Mouse (Mus musculus) CH12.LX (cell line): Measurements from ENCODE around the gene Teddm2. TPM values are rescaled to one million over a fixed set of nuclear protein-coding genes. Genes with fewer than 3 reads are reported as not detected.
A peak's percentile ranks its signal among the peaks of the same experiment; 100 is the strongest.

Source experiments
- DNase-seq: peaks from one replicate; pipeline ENCODE4 v3.0.0-alpha.2; 2013; ENCODE audit errors: extremely low read depth
- H3K27ac ChIP-seq: 2 replicates; pipeline ENCODE4 v1.5.1; 2012; ENCODE audit warnings: low read depth, mild to moderate bottlenecking, control low read depth, moderate library complexity; ENCODE audit not compliant: insufficient read depth
- H3K27me3 ChIP-seq: replicated peaks from 2 replicates; pipeline ENCODE3; 2012; ENCODE audit warnings: inconsistent platforms
- H3K36me3 ChIP-seq, 2 experiments: replicated peaks in 1 of 2; 2 replicates each; pipeline versions ENCODE3 to v1.6.1; 2012; ENCODE audit warnings: inconsistent platforms in 1 of 2, low read length in 1 of 2, mild to moderate bottlenecking in 1 of 2, mixed read lengths in 1 of 2, moderate library complexity in 1 of 2; ENCODE audit not compliant: control insufficient read depth in 1 of 2, insufficient read depth in 1 of 2
- H3K4me1 ChIP-seq, 2 experiments: 2 replicates each; pipeline ENCODE4 v1.6.1; 2012; ENCODE audit warnings: inconsistent platforms in 1 of 2, moderate library complexity in 1 of 2; ENCODE audit not compliant: insufficient read depth in 2 of 2, control insufficient read depth in 1 of 2
- H3K4me2 ChIP-seq: 2 replicates; pipeline ENCODE4 v1.6.1; 2012; ENCODE audit warnings: low read depth, mild to moderate bottlenecking, control low read depth; ENCODE audit not compliant: poor library complexity, insufficient read depth, severe bottlenecking
- H3K4me3 ChIP-seq, 3 experiments: fragments of 150-350 bp in 1 of 3; sonication (generic) in 1 of 3; replicated peaks in 1 of 3; 2 replicates each; pipeline versions ENCODE3 to v1.5.1; 2011 to 2012; ENCODE audit warnings: low read depth in 2 of 3, low read length in 2 of 3, mild to moderate bottlenecking in 2 of 3, moderate library complexity in 2 of 3, control low read depth in 1 of 3, improper control_type of control experiment in 1 of 3, inconsistent platforms in 1 of 3, mixed read lengths in 1 of 3; ENCODE audit not compliant: poor library complexity in 1 of 3
- H3K79me2 ChIP-seq: replicated peaks from 2 replicates; pipeline ENCODE4 v1.6.1; 2012; ENCODE audit warnings: mild to moderate bottlenecking, moderate library complexity; ENCODE audit not compliant: control insufficient read depth, poor library complexity, insufficient read depth, severe bottlenecking; ENCODE audit errors: extremely low read depth
- H3K9ac ChIP-seq: 2 replicates; pipeline ENCODE4 v1.6.1; 2012; ENCODE audit warnings: low read depth, mild to moderate bottlenecking, control low read depth, moderate library complexity; ENCODE audit not compliant: insufficient read depth
- H3K9me3 ChIP-seq: replicated peaks from 2 replicates; pipeline ENCODE3; 2012; ENCODE audit warnings: low read length, inconsistent platforms, mixed read lengths
- BHLHE40 ChIP-seq: IDR thresholded peaks from 2 replicates; pipeline ENCODE4 v1.6.1; 2011; ENCODE audit warnings: mild to moderate bottlenecking, low read depth, low read length, improper control_type of control experiment
- GABPA ChIP-seq: IDR thresholded peaks from 2 replicates; pipeline ENCODE4 v1.6.1; 2012; ENCODE audit warnings: low read depth, low read length, improper control_type of control experiment, inconsistent platforms; ENCODE audit not compliant: insufficient replicate concordance
- HCFC1 ChIP-seq: IDR thresholded peaks from 2 replicates; pipeline ENCODE4 v1.6.1; 2012; ENCODE audit warnings: low read depth, mild to moderate bottlenecking, inconsistent platforms, low read length, improper control_type of control experiment
- JUND ChIP-seq: conservative IDR thresholded peaks from 2 replicates; pipeline ENCODE4 v1.6.1; 2011; ENCODE audit warnings: low read depth, low read length, improper control_type of control experiment
- KAT2A ChIP-seq: IDR thresholded peaks from 2 replicates; pipeline ENCODE4 v1.6.1; 2012; ENCODE audit warnings: low read length, improper control_type of control experiment, inconsistent platforms; ENCODE audit not compliant: insufficient replicate concordance
- MAFK ChIP-seq: IDR thresholded peaks from 2 replicates; pipeline ENCODE4 v1.6.1; 2011; ENCODE audit warnings: low read length, improper control_type of control experiment; ENCODE audit not compliant: insufficient replicate concordance
- MYC ChIP-seq: IDR thresholded peaks from 2 replicates; pipeline ENCODE4 v1.6.1; 2011; ENCODE audit warnings: low read depth, mild to moderate bottlenecking, improper control_type of control experiment, low read length
- PAX5 ChIP-seq: IDR thresholded peaks from 2 replicates; pipeline ENCODE4 v1.6.1; 2012; ENCODE audit warnings: low read length, inconsistent platforms, mixed read lengths
- RCOR1 ChIP-seq: conservative IDR thresholded peaks from 2 replicates; pipeline ENCODE4 v1.6.1; 2012; ENCODE audit warnings: low read depth, mild to moderate bottlenecking, inconsistent platforms, low read length, improper control_type of control experiment
- SMC3 ChIP-seq: IDR thresholded peaks from 2 replicates; pipeline ENCODE4 v1.6.1; 2011; ENCODE audit warnings: low read depth, low read length, improper control_type of control experiment
- USF2 ChIP-seq: conservative IDR thresholded peaks from 2 replicates; pipeline ENCODE4 v1.6.1; 2011; ENCODE audit warnings: low read depth, low read length, improper control_type of control experiment
- ZC3H11A ChIP-seq: IDR thresholded peaks from 2 replicates; pipeline ENCODE4 v1.6.1; 2012; ENCODE audit warnings: low read depth, mild to moderate bottlenecking, inconsistent platforms, low read length, improper control_type of control experiment
- dilution Hi-C: fragments of 300-500 bp; cut with MboI; formaldehyde crosslinking; loops from 2 replicates; pipeline ENCODE4 v1.14.3; 2020; ENCODE audit warnings: low sequenced_read_pairs; ENCODE audit not compliant: extremely low pct_unique_long_range_greater_than_20kb, extremely low pct_ligation_motif_present
- in situ Hi-C: fragments of 300-500 bp; cut with MboI; formaldehyde crosslinking; loops from 3 replicates; pipeline ENCODE4 v1.14.3; 2019; ENCODE audit warnings: low sequenced_read_pairs, low pct_ligation_motif_present, low pct_unique_long_range_greater_than_20kb, mixed read lengths
- polyA plus RNA-seq: library from polyadenylated mRNA; unstranded; fragments of >175 nt; gene quantifications from 2 replicates; pipeline ENCODE4 v1.2.1, GENCODE M21; 2012; ENCODE audit warnings: low read depth; ENCODE audit not compliant: insufficient read length
- total RNA-seq, 2 experiments: library from RNA; depleted of rRNA; stranded (reverse); fragments of 300-350 nt in 1 of 2; fragments of >200 nt in 1 of 2; gene quantifications; 2 replicates each; pipeline ENCODE4 v1.2.3; 2012 to 2014

Gene Teddm2
- total and polyA plus RNA-seq, 3 experiments: 0.04 TPM; not detected in 2

- no peak for TF ChIP-seq GABPA
- no peak for TF ChIP-seq ZC3H11A
- no peak for TF ChIP-seq SMC3
- TF ChIP-seq USF2: no peak
- TF ChIP-seq MAFK: no peak
- TF ChIP-seq HCFC1: no peak
- TF ChIP-seq PAX5: no peak
- TF ChIP-seq BHLHE40: no peak
- TF ChIP-seq JUND: no peak
- no peak for TF ChIP-seq KAT2A
- no peak for TF ChIP-seq RCOR1
- TF ChIP-seq MYC: no peak
- H3K36me3 ChIP-seq: no peaks in the 10 kb centered on the region
- H3K4me2 ChIP-seq: peak overlapping the region; percentile 90; the same call in 1 of the 2 replicates
- H3K4me3 ChIP-seq: no peak overlapping the region
- in situ Hi-C loops (loop anchor here (5.0 kb wide), 1 partner anchor 55 kb away; the partner anchor contains the start of gene Rnasel), dilution Hi-C loops (no loop called here)
- DNase-seq: no peak
- H3K4me1 ChIP-seq: peaks cover 11 to 26% of the 10 kb centered on the region in 2 experiments
- no peak overlapping the region for H3K27ac ChIP-seq
- no peaks in the 10 kb centered on the region for H3K9me3 ChIP-seq
- no peaks in the 10 kb centered on the region for H3K79me2 ChIP-seq
- H3K27me3 ChIP-seq: no peaks in the 10 kb centered on the region
- no peak overlapping the region for H3K9ac ChIP-seq
Observed at GRCm38 (mm10) chr1:153802691-153803090, 97.3 kb downstream of the Teddm2 start.

Other genes starting within 250 kb of the Teddm2 start
- gene Rgs8, start 247.2 kb downstream of the Teddm2 start, total RNA-seq (2012; rRNA removed): not detected in 2 replicates
- gene Rgs8, start 247.2 kb downstream of the Teddm2 start, total RNA-seq (2014; rRNA removed): not detected in 2 replicates
- 0.03 TPM in 1 of 2 replicates, not detected in the other for gene Rgs8, start 247.2 kb downstream of the Teddm2 start, polyA plus RNA-seq
- 0.21 and 0.25 TPM in 2 replicates for gene Rgs16, start 159.9 kb downstream of the Teddm2 start, total RNA-seq (2012; rRNA removed)
- gene Rgs16, start 159.9 kb downstream of the Teddm2 start, total RNA-seq (2014; rRNA removed): 0.15 TPM in 2 replicates
- 0.26 TPM in 1 of 2 replicates, not detected in the other for gene Rgs16, start 159.9 kb downstream of the Teddm2 start, polyA plus RNA-seq
- gene Rnasel, start 150.8 kb downstream of the Teddm2 start, total RNA-seq (2012; rRNA removed): 7.5 and 8.4 TPM in 2 replicates
- 9.2 and 9.7 TPM in 2 replicates for gene Rnasel, start 150.8 kb downstream of the Teddm2 start, total RNA-seq (2014; rRNA removed)
- 18.8 and 19.8 TPM in 2 replicates for gene Rnasel, start 150.8 kb downstream of the Teddm2 start, polyA plus RNA-seq
- gene Rgsl1, start 56.1 kb downstream of the Teddm2 start, total RNA-seq (2012; rRNA removed): not detected in 2 replicates
- gene Rgsl1, start 56.1 kb downstream of the Teddm2 start, total RNA-seq (2014; rRNA removed): not detected in 2 replicates
- 0.10 and 0.20 TPM in 2 replicates for gene Rgsl1, start 56.1 kb downstream of the Teddm2 start, polyA plus RNA-seq
- gene Teddm1b, start 25.9 kb downstream of the Teddm2 start, total RNA-seq (2012; rRNA removed): 0.04 TPM in 1 of 2 replicates, not detected in the other
- not detected in 2 replicates for gene Teddm1b, start 25.9 kb downstream of the Teddm2 start, total RNA-seq (2014; rRNA removed)
- gene Teddm1b, start 25.9 kb downstream of the Teddm2 start, polyA plus RNA-seq: 0.10 TPM in 1 of 2 replicates, not detected in the other
- not detected in 2 replicates for gene Teddm1a, start 8.5 kb downstream of the Teddm2 start, total RNA-seq (2012; rRNA removed)
- gene Teddm1a, start 8.5 kb downstream of the Teddm2 start, total RNA-seq (2014; rRNA removed): not detected in 2 replicates
- gene Teddm1a, start 8.5 kb downstream of the Teddm2 start, polyA plus RNA-seq: not detected in 2 replicates
- gene Glul, start 284 bp downstream of the Teddm2 start, total RNA-seq (2012; rRNA removed): 22.6 and 23.0 TPM in 2 replicates
- 49.1 and 51.1 TPM in 2 replicates for gene Glul, start 284 bp downstream of the Teddm2 start, total RNA-seq (2014; rRNA removed)
- gene Glul, start 284 bp downstream of the Teddm2 start, polyA plus RNA-seq: 45.2 and 58.7 TPM in 2 replicates